Mouse (Mus musculus) intestine, embryonic 16.5 days (tissue): Measurements from ENCODE around the gene Nectin4. TPM values are rescaled to one million over a fixed set of nuclear protein-coding genes. Genes with fewer than 3 reads are reported as not detected.
"Not testable (repeated sequence)": the region's sequence is repeated elsewhere in the genome, so short reads cannot be mapped to it uniquely, and the experiment has no call there.

ENCODE experiments used
- ATAC-seq: fragments of 200-750 bp; cut with Nextera tagmentation; 2 replicates; pipeline ENCODE4 v1.8.0; 2017; ENCODE audit warnings: moderate TSS enrichment, moderate library complexity
- H3K27ac ChIP-seq: fragments of 300-500 bp; sonication (generic); 2 replicates; pipeline ENCODE4 v1.5.1; 2014; ENCODE audit warnings: mild to moderate bottlenecking, low read length
- H3K27me3 ChIP-seq: fragments of 300-500 bp; sonication (generic); replicated peaks from 2 replicates; pipeline ENCODE4 v1.6.1; 2014; ENCODE audit warnings: low read length, control low read depth, mixed read lengths; ENCODE audit not compliant: control insufficient read depth, insufficient read depth
- H3K36me3 ChIP-seq: fragments of 300-500 bp; sonication (generic); 2 replicates; pipeline ENCODE4 v1.6.1; 2014; ENCODE audit warnings: low read length, control low read depth; ENCODE audit not compliant: control insufficient read depth, insufficient read depth
- H3K4me1 ChIP-seq: fragments of 300-500 bp; sonication (generic); 2 replicates; pipeline ENCODE4 v1.6.1; 2014; ENCODE audit warnings: low read length, control low read depth, mixed read lengths; ENCODE audit not compliant: control insufficient read depth, insufficient read depth
- H3K4me2 ChIP-seq: fragments of 300-500 bp; sonication (generic); 2 replicates; pipeline ENCODE4 v1.6.1; 2014; ENCODE audit warnings: low read depth, low read length, control low read depth
- H3K4me3 ChIP-seq: fragments of 300-500 bp; sonication (generic); 2 replicates; pipeline ENCODE4 v1.5.1; 2014; ENCODE audit warnings: mild to moderate bottlenecking, low read length
- H3K9ac ChIP-seq: fragments of 300-500 bp; sonication (generic); 2 replicates; pipeline ENCODE4 v1.6.1; 2014; ENCODE audit warnings: low read depth, low read length
- H3K9me3 ChIP-seq: fragments of 300-500 bp; sonication (generic); 2 replicates; pipeline ENCODE4 v1.6.1; 2016; ENCODE audit warnings: low read length, control low read depth; ENCODE audit not compliant: control insufficient read depth
- WGBS: fragments of 180-500 bp; shearing (Covaris S2); extraction: QIAGEN DNeasy Blood & Tissue Kit; methylation state at CpG from one replicate; pipeline ENCODE4 v1.1.7; 2014; 5-methylcytosine and 5-hydroxymethylcytosine counted together
- polyA plus RNA-seq: library from polyadenylated mRNA; unstranded; fragments of >200 nt; fragmentation: Nextera tagmentation; extraction: Ambion mirVana; gene quantifications from 2 replicates; pipeline ENCODE4 v1.2.1, GENCODE M21; 2015

Gene Nectin4
- polyA plus RNA-seq = 2.8 and 3.8 TPM in 2 replicates

DNA sequence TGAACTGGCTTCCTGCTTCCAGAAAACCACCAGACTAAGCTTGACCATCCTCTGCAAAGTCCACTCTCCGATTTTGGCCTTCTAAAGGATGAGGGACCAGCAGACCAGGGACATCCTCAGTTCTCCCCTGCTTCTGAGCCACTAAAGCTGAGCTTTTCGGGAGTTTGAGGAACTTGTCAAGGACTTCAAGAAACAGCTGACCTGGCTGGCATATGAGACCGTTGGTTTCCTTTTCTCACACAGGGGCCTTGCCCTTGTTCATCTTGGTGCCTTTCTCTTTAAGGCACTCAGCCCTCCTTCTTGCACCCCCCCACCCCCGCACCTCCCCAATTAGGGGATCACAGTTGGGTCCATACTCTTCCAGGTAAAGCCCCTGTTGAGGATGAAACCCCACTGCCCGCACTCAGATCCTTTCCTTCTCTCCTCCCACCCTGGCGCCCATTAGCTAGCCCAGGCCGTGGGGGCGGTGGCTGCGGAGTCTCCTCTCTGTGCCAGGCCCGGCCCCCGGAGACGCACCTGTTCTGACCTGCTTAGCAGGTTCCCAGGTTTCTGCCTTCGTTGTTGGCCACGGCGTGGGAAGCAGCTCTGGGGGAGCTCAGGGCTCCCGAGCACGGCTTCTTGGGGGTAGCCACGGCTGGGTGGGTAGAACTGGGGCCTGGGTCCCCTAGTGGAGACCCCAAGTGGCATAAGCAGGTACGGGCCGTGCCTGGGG lies at the start of gene Nectin4:
Gene Nectin4, plus strand, starts transcription at position 255 of the 712 bp plus-strand sequence.
- Histone ChIP-seq H3K9ac (peak within 1 kb of the TSS; percentile 59; the same call in 1 of the 2 replicates), H3K4me3 (peak within 1 kb of the TSS; percentile 27), H3K4me2 (peak within 1 kb of the TSS; percentile 59), H3K27ac (no peak within 1 kb of the TSS), H3K36me3 (no peaks in the 10 kb centered on the region), H3K27me3 (no peaks in the 10 kb centered on the region), H3K9me3 (no peaks in the 10 kb centered on the region), H3K4me1 (peaks cover 14% of the 10 kb centered on the region)
- WGBS = 25% methylated on average over 20 of the region's 20 CpGs
- ATAC-seq = peak; percentile 86

DNA sequence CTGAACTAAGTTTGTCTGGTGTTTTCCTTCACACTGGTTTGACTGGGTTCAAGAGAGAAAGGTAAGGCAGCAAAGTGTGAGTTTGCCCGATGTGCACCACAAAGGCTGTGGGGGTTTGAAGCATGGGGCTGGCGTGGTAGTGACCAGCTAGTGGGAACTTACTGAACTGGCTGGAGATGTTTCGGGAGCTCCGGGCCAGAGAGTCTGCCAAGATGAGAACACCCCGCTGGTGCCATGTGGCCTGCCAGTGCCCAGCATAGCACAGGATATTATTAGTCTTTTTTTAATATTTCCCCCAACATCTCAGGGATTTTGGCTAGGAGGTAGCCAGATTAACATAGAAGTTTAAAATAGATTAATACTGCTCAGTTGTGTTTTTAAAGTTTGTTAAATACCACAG lies 49.7 kb upstream of the Nectin4 start:
- 31% methylated on average over 5 of the region's 5 CpGs for WGBS
- no peaks in the 10 kb centered on the region for H3K27me3 ChIP-seq
- H3K4me2 ChIP-seq = 0 out of 2 replicates have a peak overlapping the region, but pooled peaks have one; percentile 2
- H3K9ac ChIP-seq = no peak overlapping the region
- H3K36me3 ChIP-seq = no peaks in the 10 kb centered on the region
- no peaks in the 10 kb centered on the region for H3K9me3 ChIP-seq
- H3K27ac ChIP-seq = no peak overlapping the region
- peak overlapping the region; percentile 4; the same call in 1 of the 2 replicates for H3K4me3 ChIP-seq
- ATAC-seq = no peak
- H3K4me1 ChIP-seq = no peaks in the 10 kb centered on the region

DNA sequence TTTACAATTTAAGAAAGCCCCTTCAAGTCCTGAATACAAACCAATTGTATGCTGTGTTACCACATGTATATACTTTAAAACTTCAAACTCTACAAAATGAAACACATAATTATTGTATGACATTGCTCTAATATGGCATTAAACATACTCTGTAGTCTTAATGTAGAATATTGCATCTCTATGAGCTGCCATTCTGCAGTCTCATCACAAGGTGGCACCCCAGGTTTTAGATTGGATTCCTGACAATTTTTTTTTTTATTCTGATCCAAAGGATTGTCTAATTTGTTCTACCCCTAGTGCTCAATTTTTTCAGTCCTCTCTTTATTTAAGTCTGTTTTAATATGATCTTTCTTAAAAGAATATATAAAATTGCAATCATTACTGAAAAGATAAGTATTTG lies 48.5 kb upstream of the Nectin4 start:
- H3K4me3 ChIP-seq = no peak overlapping the region
- H3K36me3 ChIP-seq = no peaks in the 10 kb centered on the region
- no peaks in the 10 kb centered on the region for H3K9me3 ChIP-seq
- H3K9ac ChIP-seq = no peak overlapping the region
- no peak overlapping the region for H3K27ac ChIP-seq
- ATAC-seq = no peak
- H3K4me1 ChIP-seq = no peaks in the 10 kb centered on the region; the same call in 1 of the 2 replicates
- H3K27me3 ChIP-seq = no peaks in the 10 kb centered on the region
- no peak overlapping the region for H3K4me2 ChIP-seq

DNA sequence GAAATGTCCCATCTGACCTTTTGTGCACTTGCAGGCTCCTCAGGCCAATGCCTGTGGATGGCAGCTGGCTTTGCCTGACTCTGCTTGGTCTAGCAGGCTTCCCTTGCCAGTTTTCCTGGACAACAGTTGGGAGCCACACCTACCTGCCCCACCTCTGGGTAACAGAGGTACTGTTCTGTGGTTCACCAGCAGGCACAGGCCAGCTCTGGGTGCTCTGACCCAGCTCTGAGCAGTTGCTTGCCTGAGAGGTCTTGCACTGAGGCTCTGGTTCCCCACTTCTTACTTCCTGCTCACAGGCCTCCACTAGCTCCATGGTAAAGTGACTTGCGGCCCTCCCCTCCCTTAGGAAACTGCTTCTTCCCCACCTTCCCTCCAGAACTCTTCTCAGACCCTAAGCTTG lies 47.9 kb upstream of the Nectin4 start:
- peak; percentile 58 for ATAC-seq
- no peak overlapping the region for H3K27ac ChIP-seq
- 89% methylated on average over 1 of the region's 1 CpGs for WGBS

DNA sequence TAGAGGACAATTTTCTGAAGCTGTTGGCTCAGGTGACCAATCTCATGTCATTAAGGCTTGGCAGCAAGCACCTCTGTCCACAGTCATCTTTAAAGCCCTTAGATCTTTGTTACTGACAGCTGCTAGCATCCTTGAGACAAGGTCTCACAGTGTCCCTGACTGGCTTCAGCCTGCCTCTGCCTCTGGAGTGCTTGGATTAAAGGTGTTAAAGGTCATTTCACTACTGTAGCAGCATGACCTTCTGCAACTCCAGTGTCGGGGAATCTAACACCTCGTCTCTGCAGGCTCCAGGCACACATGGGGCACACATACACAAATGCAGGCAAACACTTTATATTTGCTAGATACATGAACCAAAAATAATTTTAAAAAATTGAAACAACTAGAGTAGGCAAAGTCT lies 44.3 kb upstream of the Nectin4 start:
- Histone ChIP-seq H3K36me3 (no peaks in the 10 kb centered on the region), H3K9me3 (no peaks in the 10 kb centered on the region), H3K27me3 (no peaks in the 10 kb centered on the region), H3K27ac (no peak overlapping the region), H3K9ac (no peak overlapping the region), H3K4me2 (no peak overlapping the region), H3K4me3 (no peak overlapping the region), H3K4me1 (peaks cover 11% of the 10 kb centered on the region)
- WGBS = 78% methylated on average over 2 of the region's 2 CpGs
- ATAC-seq = no peak

More for the DNA sequence above, 47.9 kb upstream of the Nectin4 start:
- Histone ChIP-seq H3K9me3 (no peaks in the 10 kb centered on the region), H3K9ac (no peak overlapping the region), H3K4me3 (no peak overlapping the region), H3K4me1 (no peaks in the 10 kb centered on the region; the same call in 1 of the 2 replicates), H3K36me3 (no peaks in the 10 kb centered on the region), H3K27me3 (no peaks in the 10 kb centered on the region), H3K4me2 (no peak overlapping the region)

DNA sequence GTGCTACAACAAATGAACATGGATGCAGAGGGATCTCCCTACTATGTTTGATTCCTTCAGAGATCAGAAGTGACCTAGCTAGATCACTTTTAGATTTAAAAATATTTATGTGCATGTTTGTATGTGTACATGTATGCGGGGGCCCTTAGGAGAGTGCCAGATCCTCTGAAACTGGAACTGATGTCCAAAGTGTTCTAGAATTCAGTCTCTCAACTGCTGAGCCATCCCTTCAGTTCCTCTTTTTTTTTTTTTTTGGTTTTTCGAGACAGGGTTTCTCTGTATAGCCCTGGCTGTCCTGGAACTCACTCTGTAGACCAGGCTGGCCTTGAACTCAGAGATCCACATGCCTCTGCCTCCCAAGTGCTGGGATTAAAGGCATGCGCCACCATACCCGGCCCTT lies 43.3 kb upstream of the Nectin4 start:
- 83% methylated on average over 4 of the region's 4 CpGs for WGBS

DNA sequence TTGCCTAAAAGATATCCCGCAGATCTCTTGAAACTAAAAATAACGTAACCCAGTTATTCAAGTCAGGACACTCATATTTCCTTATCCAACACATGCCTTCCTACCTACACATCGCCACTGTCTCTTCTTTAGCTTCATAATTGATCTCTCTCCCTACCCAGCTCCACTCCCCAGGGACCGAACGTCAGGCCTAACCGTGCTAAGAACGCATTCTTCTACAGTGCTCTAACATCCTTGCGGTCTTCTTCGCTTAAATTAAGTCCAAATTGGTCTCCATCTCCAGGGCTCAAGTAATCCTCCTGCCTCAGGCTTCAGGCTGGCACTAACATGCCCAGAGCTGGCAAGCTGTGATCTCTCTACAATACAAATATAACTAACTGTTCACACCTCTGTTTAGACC lies 41.7 kb upstream of the Nectin4 start:
- Histone ChIP-seq H3K9me3 (no peaks in the 10 kb centered on the region), H3K4me1 (peaks cover 17% of the 10 kb centered on the region), H3K4me2 (peak overlapping the region; percentile 96), H3K27me3 (no peaks in the 10 kb centered on the region), H3K9ac (peak overlapping the region; percentile 99), H3K27ac (peak overlapping the region; percentile 100), H3K36me3 (no peaks in the 10 kb centered on the region), H3K4me3 (peak overlapping the region; percentile 87)
- ATAC-seq = no peak
- WGBS = 26% methylated on average over 9 of the region's 9 CpGs

More for the DNA sequence above, 43.3 kb upstream of the Nectin4 start:
- H3K4me2 ChIP-seq, H3K27me3 ChIP-seq, ATAC-seq, H3K4me3 ChIP-seq, H3K9me3 ChIP-seq, H3K36me3 ChIP-seq, H3K27ac ChIP-seq, H3K9ac ChIP-seq: not testable (repeated sequence)
- peaks cover 17% of the 10 kb centered on the region for H3K4me1 ChIP-seq

DNA sequence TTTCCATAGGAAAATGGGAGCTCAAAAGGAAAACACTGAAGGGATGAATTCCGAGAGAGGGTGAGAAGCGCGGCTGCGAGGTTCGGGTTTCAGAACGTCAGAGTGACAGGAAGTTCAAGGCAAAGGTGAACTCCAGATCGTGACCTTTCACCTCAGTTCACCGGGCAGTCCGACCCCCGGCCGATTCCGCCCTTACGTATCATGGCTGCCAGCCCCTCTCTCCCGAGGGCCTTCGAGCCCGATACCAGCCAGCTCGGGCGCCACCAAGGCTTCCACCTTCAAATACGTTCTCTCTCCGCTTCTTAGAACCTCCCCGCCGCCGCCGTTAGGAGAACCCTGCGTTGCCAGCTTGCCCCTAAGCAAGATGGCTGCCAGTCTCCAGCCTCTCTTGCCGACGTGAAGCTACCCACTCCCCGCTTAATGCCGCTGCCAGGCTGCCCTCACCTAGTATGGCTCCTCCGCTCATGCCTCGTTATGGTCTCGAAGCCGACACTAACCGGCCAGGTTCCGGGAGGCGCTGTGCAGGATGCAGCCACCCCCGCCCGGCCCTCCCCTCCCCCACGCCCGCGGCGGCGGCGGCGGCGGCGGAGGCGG lies 41.0 kb upstream of the Nectin4 start, which contains the start of gene Dedd:
Gene Dedd, plus strand, starts transcription at position 307 of the 594 bp plus-strand sequence.
- Histone ChIP-seq H3K9ac (peak within 1 kb of the TSS; percentile 99), H3K9me3 (no peaks in the 10 kb centered on the region), H3K27ac (peak within 1 kb of the TSS; percentile 100), H3K4me3 (peak within 1 kb of the TSS; percentile 87), H3K36me3 (no peaks in the 10 kb centered on the region), H3K4me1 (peaks cover 17% of the 10 kb centered on the region), H3K4me2 (peak within 1 kb of the TSS; percentile 96), H3K27me3 (no peaks in the 10 kb centered on the region)
- peak; percentile 94 for ATAC-seq
- WGBS = under 1% methylated on average over 39 of the region's 48 CpGs

DNA sequence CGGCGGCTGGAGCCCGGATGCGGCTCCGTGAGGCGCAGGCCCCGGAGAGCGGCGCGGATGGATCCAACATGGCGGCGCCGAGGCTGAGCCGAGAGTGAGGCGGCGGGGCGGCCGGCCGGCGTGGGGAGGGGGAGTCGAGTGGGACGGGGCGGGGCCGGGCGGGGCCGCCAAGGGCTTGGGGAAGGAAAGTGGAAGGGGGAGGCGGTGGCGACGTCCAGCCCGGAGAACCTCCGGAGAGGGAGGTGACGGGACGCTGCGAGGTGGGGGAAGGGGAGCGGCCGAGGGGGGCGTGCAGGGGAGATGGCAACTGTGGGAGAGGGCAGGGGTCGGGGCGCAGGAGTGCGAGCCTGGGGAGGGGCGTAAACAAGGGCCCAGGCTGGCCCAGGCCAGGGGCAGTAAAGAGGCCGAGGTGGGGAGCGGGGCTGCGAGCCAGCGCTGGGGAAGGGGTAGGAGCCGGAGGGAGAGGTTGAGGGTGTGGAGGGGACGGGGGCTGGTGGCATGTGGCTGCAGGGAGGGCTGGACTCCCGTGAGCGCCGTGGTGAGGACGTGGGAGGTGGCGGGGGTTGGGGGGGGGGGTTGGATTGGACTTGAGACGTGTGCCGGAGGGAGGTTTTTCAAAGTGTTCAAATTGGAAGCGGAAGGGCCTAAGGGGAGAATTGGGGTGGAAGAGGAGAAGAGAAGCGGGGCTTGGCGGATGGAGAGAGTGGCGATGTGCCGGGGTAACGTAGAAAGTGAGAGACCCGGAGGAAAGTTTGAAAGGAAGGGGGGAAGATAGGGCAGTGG lies 40.3 kb upstream of the Nectin4 start:
- Histone ChIP-seq H3K4me1 (peaks cover 17% of the 10 kb centered on the region), H3K4me3 (peak overlapping the region; percentile 87), H3K9me3 (no peaks in the 10 kb centered on the region), H3K36me3 (no peaks in the 10 kb centered on the region), H3K27ac (peak overlapping the region; percentile 100), H3K4me2 (peak overlapping the region; percentile 96), H3K9ac (peak overlapping the region; percentile 99), H3K27me3 (no peaks in the 10 kb centered on the region)
- peak; percentile 87 for ATAC-seq
- WGBS = under 1% methylated on average over 61 of the region's 61 CpGs
